Mouse (Mus musculus) effector memory CD4-positive, alpha-beta T cell, adult 7 months (primary cell): ENCODE measurements around the gene Aldob. TPM values are rescaled to one million over a fixed set of nuclear protein-coding genes. Genes with fewer than 3 reads are reported as not detected.

Source experiments
- polyA plus RNA-seq: library from polyadenylated mRNA; unstranded; fragments of 100-300 nt; shearing (Covaris generic); gene quantifications from one replicate; pipeline ENCODE4 v1.2.1, GENCODE M21; 2017

The Aldob gene
- polyA plus RNA-seq = 0.24 TPM

DNA sequence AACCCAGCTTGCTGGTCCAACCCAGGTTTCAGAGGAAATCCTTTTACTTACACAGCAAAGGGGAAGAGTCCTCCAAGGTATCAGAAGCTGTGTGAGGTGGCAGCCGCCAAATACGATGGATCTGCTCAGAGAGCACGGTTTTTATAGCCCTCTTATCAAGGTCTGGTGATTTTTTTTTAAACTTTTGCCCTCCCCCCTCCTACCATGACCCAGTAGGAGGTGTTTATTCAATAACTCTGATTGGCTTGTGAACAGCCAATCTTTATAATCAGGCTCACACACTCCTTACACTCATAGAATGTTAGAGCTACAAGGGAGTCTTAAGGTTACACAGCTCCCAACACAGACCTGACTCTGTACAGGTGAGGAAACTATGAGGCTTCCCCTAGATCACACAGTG lies at the start of gene Aldob:
Aldob (minus strand) TSS at position 164 of the 400 bp plus-strand sequence.

DNA sequence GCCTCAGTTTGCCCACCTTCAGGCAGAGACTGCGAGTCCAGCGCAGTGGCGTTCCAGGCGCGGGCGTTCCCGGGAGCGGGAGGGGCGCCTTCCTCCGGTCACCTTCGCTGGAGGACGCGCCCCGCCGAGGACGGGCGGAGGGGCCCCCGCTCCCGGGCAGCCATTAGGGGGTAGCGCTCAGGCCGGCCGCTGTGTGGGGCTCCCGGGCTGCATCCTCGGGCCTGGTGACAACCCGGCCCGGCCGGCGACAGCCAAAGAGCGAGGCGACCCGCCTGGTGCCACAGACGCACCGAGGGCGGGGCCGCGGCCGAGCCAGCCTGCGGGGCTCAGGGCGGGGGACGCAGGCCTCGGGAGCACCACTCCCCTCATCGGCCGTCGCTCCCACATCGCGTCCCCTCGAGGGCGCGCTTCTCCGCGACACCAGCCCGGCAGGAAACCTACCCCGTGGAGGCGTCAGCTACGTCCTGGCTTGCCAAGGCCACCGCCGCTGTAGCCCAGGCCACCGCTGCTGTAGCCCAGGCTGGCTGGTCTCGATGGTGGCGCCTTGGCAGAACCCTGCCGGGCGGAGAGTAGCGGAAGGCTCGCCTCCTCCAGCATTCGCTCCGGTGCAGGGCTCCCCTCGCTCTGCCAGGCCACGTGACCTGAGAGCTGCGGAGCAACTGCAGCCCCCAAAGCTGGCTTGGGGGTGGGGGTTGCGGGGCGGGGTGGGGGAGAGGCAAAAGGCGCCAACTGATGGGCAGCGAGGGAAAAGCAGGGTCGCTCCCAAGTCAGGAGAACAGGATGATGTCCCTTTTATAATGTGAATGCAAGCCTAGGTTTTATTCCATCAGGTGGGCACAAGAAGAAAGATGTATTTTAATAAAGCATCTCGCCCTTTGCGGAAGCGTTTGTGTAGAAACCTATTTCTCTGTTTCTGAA lies 48.1 kb upstream of the Aldob start, which contains the start of gene Tmem246:
Tmem246 (minus strand) TSS at position 694 of the 918 bp plus-strand sequence.

GRCm38 (mm10) chr4:49520572-49521340 lies 28.6 kb downstream of the Aldob start, which contains the start of the genes Mrpl50 and Zfp189:
Gene Mrpl50, minus strand, starts transcription at chr4:49521093.
Gene Zfp189, plus strand, starts transcription at chr4:49521176.

GRCm38 (mm10) chr4:49506386-49506785 lies 43.0 kb downstream of the Aldob start, which contains the start of gene Baat:
Gene Baat, minus strand, starts transcription at chr4:49506557.

Other genes starting within 250 kb of the Aldob start
- not detected for gene Acnat2, start 141.4 kb downstream of the Aldob start, polyA plus RNA-seq
- gene Acnat1, start 75.6 kb downstream of the Aldob start, polyA plus RNA-seq = 0.38 TPM
- gene Baat, start 43.0 kb downstream of the Aldob start, polyA plus RNA-seq = not detected
- 17.7 TPM for gene Mrpl50, start 28.5 kb downstream of the Aldob start, polyA plus RNA-seq
- gene Zfp189, start 28.4 kb downstream of the Aldob start, polyA plus RNA-seq = 1.8 TPM
- gene Tmem246, start 48.3 kb upstream of the Aldob start, polyA plus RNA-seq = not detected
- 46.1 TPM for gene Rnf20, start 82.5 kb upstream of the Aldob start, polyA plus RNA-seq
- gene Ppp3r2, start 132.5 kb upstream of the Aldob start, polyA plus RNA-seq = 0.29 TPM